Mouse (Mus musculus) kidney, embryonic 15.5 days (tissue): ENCODE measurements around the gene Galnt12. TPM values are rescaled to one million over a fixed set of nuclear protein-coding genes. Genes with fewer than 3 reads are reported as not detected.

ENCODE experiments used
- ATAC-seq: fragments of 200-750 bp; cut with Nextera tagmentation; replicated peaks from 2 replicates; pipeline ENCODE4 v1.8.0; 2017; ENCODE audit warnings: moderate TSS enrichment; ENCODE audit not compliant: low FRiP score
- H3K27ac ChIP-seq: fragments of 300-500 bp; sonication (generic); 2 replicates; pipeline ENCODE4 v1.5.1; 2015; ENCODE audit warnings: mild to moderate bottlenecking, inconsistent platforms
- H3K27me3 ChIP-seq: fragments of 300-500 bp; sonication (generic); 2 replicates; pipeline ENCODE4 v1.6.1; 2015; ENCODE audit warnings: inconsistent platforms
- H3K36me3 ChIP-seq: fragments of 300-500 bp; sonication (generic); 2 replicates; pipeline ENCODE4 v1.6.1; 2015; ENCODE audit warnings: inconsistent platforms
- H3K4me1 ChIP-seq: fragments of 300-500 bp; sonication (generic); 2 replicates; pipeline ENCODE4 v1.6.1; 2015; ENCODE audit warnings: inconsistent platforms
- H3K4me2 ChIP-seq: fragments of 300-500 bp; sonication (generic); 2 replicates; pipeline ENCODE4 v1.6.1; 2015; ENCODE audit warnings: moderate library complexity, mild to moderate bottlenecking, inconsistent platforms
- H3K4me3 ChIP-seq: fragments of 300-500 bp; sonication (generic); replicated peaks from 2 replicates; pipeline ENCODE4 v1.5.1; 2015; ENCODE audit warnings: mild to moderate bottlenecking, inconsistent platforms
- H3K9ac ChIP-seq: fragments of 300-500 bp; sonication (generic); 2 replicates; pipeline ENCODE4 v1.6.1; 2015; ENCODE audit warnings: mild to moderate bottlenecking, inconsistent platforms
- H3K9me3 ChIP-seq: fragments of 300-500 bp; sonication (generic); replicated peaks from 2 replicates; pipeline ENCODE4 v1.6.1; 2016; ENCODE audit warnings: inconsistent platforms
- WGBS: fragments of 180-500 bp; shearing (Covaris S2); methylation state at CpG from one replicate; pipeline ENCODE4 v1.1.7; 2015; ENCODE audit warnings: mixed read lengths; 5-methylcytosine and 5-hydroxymethylcytosine counted together
- polyA plus RNA-seq: library from polyadenylated mRNA; unstranded; fragments of >200 nt; fragmentation: Nextera tagmentation; extraction: Ambion mirVana; gene quantifications from 2 replicates; pipeline ENCODE4 v1.2.1, GENCODE M21; 2015

Galnt12 gene
- polyA plus RNA-seq, 1 experiment from 2014 or later = 9.0 TPM

DNA sequence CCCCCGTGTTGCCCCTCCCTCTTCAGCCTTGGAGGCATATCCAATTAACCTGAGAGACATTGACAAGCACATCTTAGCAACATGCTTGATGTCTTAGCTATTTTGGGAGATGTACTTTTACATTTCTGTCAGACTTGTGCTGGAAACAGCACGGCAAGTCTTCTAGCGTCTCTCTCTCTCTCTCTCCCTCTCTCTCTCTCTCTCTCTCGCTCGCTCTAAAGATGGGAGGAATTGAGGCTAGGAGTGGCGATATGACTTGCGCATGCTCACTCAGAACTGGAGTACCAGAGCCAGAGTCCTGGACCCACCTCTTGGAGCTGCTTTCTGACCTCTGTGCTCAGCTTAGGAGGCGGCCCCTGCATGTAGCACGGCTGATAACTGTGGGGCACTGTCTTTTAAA is 20.9 kb downstream of the Galnt12 start:
- Histone ChIP-seq H3K9me3 (no peaks in the 10 kb centered on the region), H3K4me1 (peaks cover 8% of the 10 kb centered on the region), H3K9ac (no peak overlapping the region), H3K27me3 (no peaks in the 10 kb centered on the region), H3K36me3 (0 out of 2 replicates have a peak, but pooled peaks cover 4% of the 10 kb centered on the region), H3K27ac (no peak overlapping the region), H3K4me2 (no peak overlapping the region), H3K4me3 (no peak overlapping the region)
- 74% methylated on average over 9 of the region's 9 CpGs for WGBS
- ATAC-seq = 0 out of 2 replicates have a peak, but pooled peaks have one; percentile 25

DNA sequence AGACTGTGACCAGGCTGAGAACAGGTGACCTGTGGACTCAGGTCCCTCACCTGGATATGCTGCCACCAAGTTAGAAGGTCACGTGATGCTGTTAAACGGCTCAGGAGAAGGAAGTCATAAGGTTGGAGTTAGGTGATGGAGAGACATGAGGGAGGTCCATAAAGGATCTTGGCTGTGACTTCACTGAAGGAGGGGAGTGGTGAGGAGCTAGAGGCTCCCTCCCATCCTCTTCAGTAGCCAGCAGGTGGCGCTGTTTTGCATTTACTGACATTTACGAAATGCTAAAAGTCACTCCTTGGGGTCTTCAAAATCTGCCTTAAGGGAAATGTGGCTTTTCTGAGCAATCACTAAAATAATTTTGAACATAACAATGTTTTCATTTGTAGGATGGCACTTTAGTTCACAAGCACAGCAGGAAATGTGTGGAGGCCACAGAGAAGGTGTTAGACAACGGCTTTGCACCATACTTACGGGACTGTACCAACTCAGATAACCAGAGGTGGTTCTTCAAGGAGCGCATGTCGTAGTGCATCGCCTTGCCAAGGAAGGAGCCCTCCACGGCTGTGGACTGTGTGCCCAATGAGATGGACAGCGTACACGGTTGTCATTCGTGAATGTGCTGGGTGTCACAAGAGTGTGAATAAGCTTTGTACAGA is 30.5 kb downstream of the Galnt12 start:
- Histone ChIP-seq H3K9ac (no peak overlapping the region), H3K4me2 (no peak overlapping the region), H3K4me1 (no peaks in the 10 kb centered on the region), H3K27me3 (no peaks in the 10 kb centered on the region), H3K27ac (no peak overlapping the region), H3K9me3 (no peaks in the 10 kb centered on the region), H3K4me3 (no peak overlapping the region), H3K36me3 (no peaks in the 10 kb centered on the region)
- 65% methylated on average over 13 of the region's 13 CpGs for WGBS
- no peak for ATAC-seq

DNA sequence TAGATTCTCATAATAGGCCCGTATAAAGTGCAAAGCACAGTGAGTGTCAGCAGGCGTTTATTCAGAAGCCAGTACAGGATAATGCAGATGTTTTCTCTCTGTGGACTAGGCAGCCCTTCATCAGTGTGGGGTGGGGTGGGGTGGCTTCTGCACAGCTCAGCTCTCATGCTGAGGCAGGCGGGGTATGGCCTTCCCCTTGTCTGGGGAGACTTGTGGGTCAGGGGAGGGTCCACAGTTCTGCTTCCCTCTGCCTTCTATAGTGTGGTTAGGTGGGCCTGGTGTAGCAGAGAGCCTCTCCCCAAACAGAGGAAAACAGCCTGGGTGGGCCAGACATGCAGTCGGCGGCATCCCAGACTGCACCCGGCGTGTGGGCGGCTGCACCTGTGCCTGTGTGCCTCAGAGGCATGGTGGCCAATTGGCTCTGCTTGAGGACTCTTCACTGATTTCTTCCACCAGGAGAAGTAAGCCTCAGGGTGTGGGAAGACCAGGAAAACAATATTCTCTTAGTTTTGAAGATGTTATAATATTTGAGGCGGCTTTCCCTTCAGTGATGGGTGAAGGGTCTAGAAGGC is 32.5 kb downstream of the Galnt12 start:
- H3K4me2 ChIP-seq = no peak overlapping the region
- H3K4me1 ChIP-seq = no peaks in the 10 kb centered on the region
- 84% methylated on average over 9 of the region's 9 CpGs for WGBS
- no peaks in the 10 kb centered on the region for H3K9me3 ChIP-seq
- H3K27ac ChIP-seq = no peak overlapping the region
- H3K27me3 ChIP-seq = no peaks in the 10 kb centered on the region
- H3K9ac ChIP-seq = no peak overlapping the region
- H3K36me3 ChIP-seq = no peaks in the 10 kb centered on the region
- no peak overlapping the region for H3K4me3 ChIP-seq
- no peak for ATAC-seq

DNA sequence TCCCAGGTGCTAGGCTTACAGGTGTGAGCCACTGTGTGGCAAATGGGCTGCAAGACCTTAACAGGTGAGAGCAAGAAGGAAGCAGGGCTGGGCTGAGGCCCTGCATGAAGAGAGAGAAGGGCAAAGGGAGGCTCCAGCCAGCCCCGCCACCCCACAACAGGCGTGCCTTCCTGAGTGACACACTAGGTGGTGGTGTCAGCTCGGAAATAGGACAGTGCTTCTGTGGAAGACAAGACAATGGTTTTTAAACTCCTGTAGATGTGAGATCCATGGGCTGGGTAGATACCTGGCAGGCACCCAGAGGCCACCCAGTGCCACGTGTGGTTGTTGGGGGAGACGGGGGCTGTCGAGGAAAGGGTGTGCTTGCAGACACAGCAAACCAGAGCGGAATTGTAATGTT is 36.8 kb downstream of the Galnt12 start:
- no peak overlapping the region for H3K4me3 ChIP-seq
- no peaks in the 10 kb centered on the region for H3K36me3 ChIP-seq
- H3K9me3 ChIP-seq = no peaks in the 10 kb centered on the region
- no peaks in the 10 kb centered on the region for H3K27me3 ChIP-seq
- no peak overlapping the region for H3K4me2 ChIP-seq
- H3K4me1 ChIP-seq = no peaks in the 10 kb centered on the region
- 68% methylated on average over 7 of the region's 7 CpGs for WGBS
- H3K9ac ChIP-seq = no peak overlapping the region
- H3K27ac ChIP-seq = no peak overlapping the region
- 0 out of 2 replicates have a peak, but pooled peaks have one; percentile 52 for ATAC-seq

DNA sequence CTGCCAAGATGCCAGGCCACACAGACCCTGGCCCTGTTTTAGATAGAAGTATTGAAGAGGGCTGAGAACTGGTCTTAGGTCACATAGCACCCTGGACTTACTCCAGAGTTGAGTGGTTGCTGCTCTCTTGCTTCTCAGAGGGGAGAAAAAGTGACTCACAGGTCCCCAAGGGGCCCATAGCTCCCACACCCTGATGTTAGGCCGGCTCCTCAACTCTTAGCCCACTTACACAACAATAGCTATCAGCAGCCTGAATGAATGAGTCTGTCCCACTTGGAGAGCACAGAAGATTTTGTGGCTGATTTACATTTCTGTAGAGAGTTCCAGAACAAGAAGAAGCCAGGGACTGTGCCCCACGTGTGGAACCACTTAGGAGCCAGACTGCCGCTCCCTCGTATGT is 37.9 kb downstream of the Galnt12 start:
- Histone ChIP-seq H3K9me3 (no peaks in the 10 kb centered on the region), H3K36me3 (no peaks in the 10 kb centered on the region), H3K9ac (no peak overlapping the region), H3K27ac (no peak overlapping the region), H3K4me2 (no peak overlapping the region), H3K4me1 (no peaks in the 10 kb centered on the region), H3K4me3 (no peak overlapping the region), H3K27me3 (no peaks in the 10 kb centered on the region)
- ATAC-seq = no peak
- 78% methylated on average over 4 of the region's 4 CpGs for WGBS

DNA sequence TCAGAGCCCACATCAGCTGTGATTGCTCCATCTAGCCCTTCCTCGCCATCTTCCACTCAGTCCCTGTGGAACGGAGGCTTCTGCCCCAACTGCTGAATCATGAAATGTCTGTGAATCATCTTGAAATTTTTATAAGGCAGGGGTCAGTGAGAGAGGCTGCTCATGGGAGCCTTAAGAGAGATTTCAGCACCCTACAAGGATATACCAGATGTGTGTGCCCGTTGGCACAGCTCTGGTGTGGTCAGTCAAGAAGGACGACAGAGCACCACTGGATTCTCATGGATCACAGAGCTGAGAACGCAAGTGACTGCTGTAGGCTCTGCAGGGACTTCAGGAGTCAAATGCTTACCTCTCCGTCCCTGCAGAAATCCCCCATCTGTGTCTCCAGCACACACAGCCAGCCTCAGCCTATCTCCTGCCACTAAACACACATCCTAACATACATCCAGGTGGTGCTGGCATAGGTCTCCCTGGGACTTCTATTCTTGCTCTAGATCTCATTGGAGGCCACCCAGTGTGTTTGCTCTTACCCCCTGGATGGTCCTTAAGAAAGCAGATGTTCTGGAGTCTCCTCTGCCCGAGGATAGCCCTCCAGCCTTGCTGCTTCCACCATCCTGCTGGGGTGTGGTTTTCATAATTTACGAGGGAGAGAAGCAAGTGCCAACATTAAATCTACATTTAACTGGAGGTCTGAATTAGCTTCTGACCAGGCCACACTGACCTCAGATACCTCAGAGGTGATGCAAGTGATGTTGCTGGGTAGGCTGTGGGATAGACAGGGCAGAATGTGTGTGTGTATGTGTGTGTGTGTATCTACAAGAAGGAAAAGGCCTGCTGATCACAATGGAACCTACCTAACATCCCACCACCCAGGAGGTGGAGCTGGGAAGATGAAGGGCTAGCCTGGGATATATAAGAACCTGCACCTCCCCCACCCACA is 38.7 kb downstream of the Galnt12 start:
- WGBS = 77% methylated on average over 8 of the region's 8 CpGs
- no peak for ATAC-seq
- no peak overlapping the region for H3K4me2 ChIP-seq
- H3K4me3 ChIP-seq = no peak overlapping the region
- H3K9me3 ChIP-seq = no peaks in the 10 kb centered on the region
- H3K27ac ChIP-seq = no peak overlapping the region
- H3K36me3 ChIP-seq = no peaks in the 10 kb centered on the region
- H3K4me1 ChIP-seq = no peaks in the 10 kb centered on the region
- H3K27me3 ChIP-seq = no peaks in the 10 kb centered on the region
- no peak overlapping the region for H3K9ac ChIP-seq

DNA sequence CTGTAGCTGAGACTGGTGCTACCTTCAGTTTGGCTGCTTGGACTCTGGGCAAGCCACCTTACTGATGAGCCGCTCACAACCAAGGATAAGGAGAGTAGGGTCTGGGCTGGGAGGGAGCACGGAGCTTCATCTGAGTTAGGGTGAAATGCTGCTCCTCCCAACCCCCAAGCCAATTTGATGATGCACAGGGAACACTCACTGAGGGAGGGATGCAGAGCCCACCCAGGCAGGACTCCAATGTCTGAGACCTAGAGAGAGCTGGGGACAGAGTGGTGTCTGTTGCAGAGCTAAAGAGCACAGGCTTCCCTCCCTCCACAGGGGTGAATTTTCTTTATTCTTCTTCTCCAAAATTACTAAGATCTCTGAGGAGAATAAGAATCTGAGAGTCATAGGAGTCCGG is 40.2 kb downstream of the Galnt12 start:
- no peaks in the 10 kb centered on the region for H3K27me3 ChIP-seq
- H3K27ac ChIP-seq = peak overlapping the region; percentile 54
- no peak overlapping the region for H3K9ac ChIP-seq
- H3K4me3 ChIP-seq = no peak overlapping the region
- no peaks in the 10 kb centered on the region for H3K36me3 ChIP-seq
- WGBS = 75% methylated on average over 3 of the region's 3 CpGs
- no peak for ATAC-seq
- H3K9me3 ChIP-seq = no peaks in the 10 kb centered on the region
- H3K4me2 ChIP-seq = no peak overlapping the region
- peaks cover 6% of the 10 kb centered on the region; the same call in 1 of the 2 replicates for H3K4me1 ChIP-seq

DNA sequence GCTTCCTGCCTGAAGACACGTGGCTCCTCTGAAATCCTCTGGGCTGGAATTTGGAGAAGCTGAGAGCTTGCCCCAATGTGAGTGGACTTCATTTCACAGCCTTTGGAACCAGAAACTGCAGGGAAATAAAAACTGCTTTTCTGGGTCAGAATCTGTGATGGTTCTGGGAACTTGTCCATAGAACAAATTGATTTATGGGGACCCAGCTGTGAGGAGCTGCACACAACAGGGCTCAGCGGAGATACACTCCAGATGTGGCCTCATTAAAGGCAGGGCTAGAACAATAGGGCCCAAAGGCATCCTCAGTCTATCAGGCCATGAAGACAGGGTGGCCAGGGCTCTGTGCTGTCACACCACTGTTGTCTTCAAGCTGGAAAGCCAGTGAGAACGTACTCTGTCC is 40.7 kb downstream of the Galnt12 start:
- no peaks in the 10 kb centered on the region for H3K36me3 ChIP-seq
- peaks cover 11% of the 10 kb centered on the region for H3K4me1 ChIP-seq
- peak overlapping the region; percentile 54 for H3K27ac ChIP-seq

DNA sequence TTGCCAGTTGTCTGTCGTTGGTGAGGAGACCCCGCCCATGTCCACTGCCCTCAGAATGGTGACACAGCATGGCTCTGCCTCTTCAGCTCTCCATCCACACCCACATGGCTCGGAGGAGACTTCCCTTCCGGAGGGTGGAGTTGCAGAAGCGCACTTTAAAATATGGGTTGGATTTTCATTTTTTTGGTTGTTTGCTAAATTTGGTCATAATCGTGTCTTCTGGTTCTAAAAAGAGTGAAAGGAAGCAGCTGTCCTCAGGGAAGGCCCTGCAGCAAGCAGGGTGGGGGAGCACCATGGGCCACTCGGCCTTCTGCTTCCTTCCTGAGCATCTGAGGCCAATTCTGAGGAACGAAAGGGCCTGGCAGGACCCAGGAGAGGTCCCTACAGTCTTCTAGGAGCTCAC is 45.0 kb downstream of the Galnt12 start:
- Histone ChIP-seq H3K4me3 (no peak overlapping the region), H3K27me3 (no peaks in the 10 kb centered on the region), H3K27ac (peak overlapping the region; percentile 71), H3K4me2 (no peak overlapping the region), H3K4me1 (peaks cover 41% of the 10 kb centered on the region), H3K9ac (no peak overlapping the region), H3K9me3 (no peaks in the 10 kb centered on the region), H3K36me3 (no peaks in the 10 kb centered on the region)
- peak; percentile 37; the same call in 1 of the 2 replicates for ATAC-seq
- WGBS = 64% methylated on average over 8 of the region's 8 CpGs

More for the DNA sequence above, 40.7 kb downstream of the Galnt12 start:
- H3K9me3 ChIP-seq = no peaks in the 10 kb centered on the region
- ATAC-seq = peak; percentile 59; the same call in 1 of the 2 replicates
- H3K27me3 ChIP-seq = no peaks in the 10 kb centered on the region
- WGBS = 45% methylated on average over 3 of the region's 3 CpGs
- H3K4me3 ChIP-seq = no peak overlapping the region
- no peak overlapping the region for H3K9ac ChIP-seq
- H3K4me2 ChIP-seq = no peak overlapping the region

DNA sequence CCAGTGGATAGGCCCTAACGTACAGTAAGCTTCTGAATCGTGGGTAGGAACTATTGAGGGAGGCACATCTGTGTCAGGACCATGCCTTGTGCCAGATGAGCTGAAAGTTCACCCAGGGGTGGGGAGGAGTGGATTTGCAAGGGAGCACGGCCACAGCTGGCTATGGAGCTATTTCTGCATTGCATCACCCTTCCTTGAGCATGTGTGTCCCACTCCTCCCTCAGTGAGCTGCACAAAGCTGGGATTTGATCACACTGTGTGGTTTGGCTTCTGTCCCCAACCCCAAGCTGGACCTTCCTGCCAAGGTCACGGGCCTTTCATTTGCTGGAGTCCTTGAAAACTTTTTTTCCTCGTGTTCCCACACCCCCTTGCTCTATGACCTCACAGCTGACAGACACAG is 45.8 kb downstream of the Galnt12 start:
- peak overlapping the region; percentile 71 for H3K27ac ChIP-seq
- H3K4me1 ChIP-seq = peaks cover 41% of the 10 kb centered on the region
- 70% methylated on average over 5 of the region's 5 CpGs for WGBS
- no peak overlapping the region for H3K4me3 ChIP-seq
- H3K9me3 ChIP-seq = no peaks in the 10 kb centered on the region
- H3K36me3 ChIP-seq = no peaks in the 10 kb centered on the region
- no peak overlapping the region for H3K9ac ChIP-seq
- no peak for ATAC-seq
- H3K27me3 ChIP-seq = no peaks in the 10 kb centered on the region
- no peak overlapping the region for H3K4me2 ChIP-seq

DNA sequence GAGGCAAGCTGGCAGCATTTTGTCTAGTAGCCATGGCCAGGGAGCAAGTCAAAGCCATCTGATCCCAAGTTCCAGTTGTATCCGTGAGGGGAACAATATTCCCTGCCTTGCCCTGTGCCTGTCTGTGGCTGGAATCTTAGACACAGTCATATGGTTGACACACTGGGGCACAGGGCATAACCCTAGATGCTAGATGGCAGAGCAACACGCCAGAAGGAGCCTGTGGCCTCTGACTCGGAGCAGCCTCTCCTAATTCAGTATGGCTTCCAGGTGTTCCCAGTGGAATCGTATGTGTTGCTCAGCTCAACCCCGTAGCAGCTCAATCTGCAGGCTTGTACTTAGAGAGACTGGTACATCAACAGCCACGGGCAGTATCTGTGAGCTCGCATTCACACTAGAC is 46.7 kb downstream of the Galnt12 start:
- WGBS = 76% methylated on average over 7 of the region's 7 CpGs
- ATAC-seq = no peak

More for the DNA sequence above, 46.7 kb downstream of the Galnt12 start:
- Histone ChIP-seq H3K4me3 (no peak overlapping the region), H3K4me1 (peaks cover 41% of the 10 kb centered on the region), H3K9me3 (no peaks in the 10 kb centered on the region), H3K27ac (peak overlapping the region; percentile 77; the same call in 1 of the 2 replicates), H3K4me2 (no peak overlapping the region), H3K36me3 (no peaks in the 10 kb centered on the region), H3K27me3 (no peaks in the 10 kb centered on the region), H3K9ac (no peak overlapping the region)
